Mouse (Mus musculus) layer of hippocampus, adult 2 months (tissue): ENCODE results near the gene 0610030E20Rik. TPM values are rescaled to one million over a fixed set of nuclear protein-coding genes. Genes with fewer than 3 reads are reported as not detected.

Experiments used
- DNase-seq, 2 experiments: peaks; one replicate each; pipeline ENCODE4 v3.0.0; 2022; ENCODE audit warnings: low spot score in 2 of 2
- H3K27ac ChIP-seq: fragments of 200-600 bp; 2 replicates; pipeline ENCODE4 v1.8.1; 2022
- H3K4me3 ChIP-seq: fragments of 200-600 bp; 2 replicates; pipeline ENCODE4 v1.8.1; 2022; ENCODE audit warnings: mild to moderate bottlenecking
- CTCF ChIP-seq: fragments of 200-600 bp; conservative IDR thresholded peaks from 2 replicates; pipeline ENCODE4 v1.8.1; 2022; ENCODE audit warnings: antibody characterized with exemption, mild to moderate bottlenecking, moderate library complexity
- total RNA-seq, 2 experiments: library from RNA; stranded (reverse); gene quantifications; 2 replicates each; pipeline ENCODE4 v1.2.3; 2021

The 0610030E20Rik gene
- total RNA-seq, 2 experiments from 2014 or later: 17.4 to 19.0 TPM

DNA sequence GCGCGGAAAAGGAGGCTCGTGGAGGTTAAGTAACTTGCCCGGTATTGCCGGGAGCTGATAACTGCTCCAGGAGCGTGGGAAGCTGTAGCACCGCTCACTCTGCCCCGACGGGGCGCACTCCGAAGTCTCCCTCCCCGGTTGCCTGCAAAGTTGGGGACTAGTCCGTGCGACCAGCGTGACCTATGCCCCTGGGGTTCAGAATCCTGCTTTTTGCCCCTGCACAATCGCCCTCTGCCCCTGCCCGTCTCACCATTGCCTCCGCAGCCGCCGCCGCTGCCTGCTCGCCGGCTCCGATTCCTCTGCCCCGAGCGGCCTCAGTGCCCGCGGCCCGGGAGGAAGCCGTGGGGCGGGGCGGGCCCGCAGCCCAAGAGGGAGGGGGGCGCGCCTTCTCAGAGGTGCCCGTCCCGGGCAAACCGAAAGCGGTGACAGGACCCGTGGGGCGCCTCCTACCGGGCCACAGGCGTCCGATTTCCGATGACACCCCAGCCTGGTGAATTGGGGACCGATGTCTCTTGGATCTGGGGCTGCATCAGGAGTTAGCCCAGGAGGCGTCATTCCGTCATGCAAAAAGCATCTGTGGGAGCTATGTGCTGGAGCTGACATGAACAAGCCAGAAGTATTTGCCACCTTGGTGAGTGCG lies 33.1 kb downstream of the 0610030E20Rik start, which contains the start of gene Vamp5:
Gene Vamp5 (minus strand): TSS at position 338 of the 640 bp plus-strand sequence.
- no peak for DNase-seq
- peak; percentile 68 for TF ChIP-seq CTCF
- Histone ChIP-seq H3K4me3 (peak within 1 kb of the TSS; percentile 59), H3K27ac (peak within 1 kb of the TSS; percentile 63; the same call in 1 of the 2 replicates)

DNA sequence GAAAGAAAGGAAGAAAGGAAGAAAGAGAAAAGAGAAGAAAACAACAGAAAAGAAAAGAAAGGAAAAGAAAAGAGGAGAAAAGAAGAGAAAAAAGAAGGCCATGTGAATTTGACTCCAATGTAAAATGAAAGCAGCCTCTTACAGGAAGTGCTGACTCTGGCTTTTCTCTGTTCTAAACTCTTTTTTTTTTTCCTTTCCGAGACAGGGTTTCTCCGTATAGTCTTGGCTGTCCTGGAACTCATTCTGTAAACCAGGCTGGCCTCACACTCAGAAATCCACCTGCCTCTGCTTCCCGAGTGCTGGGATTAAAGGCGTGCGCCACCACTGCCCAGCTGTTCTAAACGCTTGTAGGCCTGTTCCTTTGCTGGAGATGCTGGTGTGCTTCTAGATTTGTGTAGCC lies 35.4 kb downstream of the 0610030E20Rik start:
- no peak for DNase-seq
- no peak overlapping the region for H3K4me3 ChIP-seq
- H3K27ac ChIP-seq: no peak overlapping the region
- no peak for TF ChIP-seq CTCF

DNA sequence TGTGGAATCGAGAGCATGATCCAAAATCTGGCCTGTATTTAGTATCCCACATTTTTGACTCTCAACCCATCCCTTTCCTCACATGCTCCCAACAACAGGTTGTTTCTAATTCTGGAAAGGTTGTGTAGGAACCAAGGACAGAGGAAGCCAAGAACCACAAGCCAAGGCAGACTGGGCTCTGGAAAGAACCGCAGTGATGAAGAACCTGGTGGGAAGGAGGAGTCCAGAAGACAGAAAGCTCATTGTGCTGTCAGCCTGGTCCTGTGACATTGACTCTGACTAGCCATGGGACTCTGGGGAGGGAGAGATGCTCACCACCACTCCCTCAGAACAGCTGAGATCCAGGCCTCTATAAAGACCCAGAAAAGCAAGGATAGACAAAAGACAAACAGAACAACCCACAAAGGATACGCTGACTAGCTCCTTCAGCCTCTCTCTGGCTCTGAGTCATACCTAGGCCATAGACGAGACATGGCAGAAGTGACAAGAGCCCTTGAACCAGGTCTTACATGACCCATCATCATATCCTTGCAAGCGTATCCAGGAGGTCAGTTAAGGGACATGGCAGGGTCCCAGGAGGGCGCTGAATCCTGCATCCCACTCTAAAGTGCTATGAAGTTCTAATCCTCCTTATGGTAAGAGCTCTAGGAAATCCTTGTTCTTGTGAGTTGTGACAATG lies 36.2 kb downstream of the 0610030E20Rik start:
- TF ChIP-seq CTCF: no peak
- DNase-seq: no peak
- Histone ChIP-seq H3K27ac (no peak overlapping the region), H3K4me3 (no peak overlapping the region)

DNA sequence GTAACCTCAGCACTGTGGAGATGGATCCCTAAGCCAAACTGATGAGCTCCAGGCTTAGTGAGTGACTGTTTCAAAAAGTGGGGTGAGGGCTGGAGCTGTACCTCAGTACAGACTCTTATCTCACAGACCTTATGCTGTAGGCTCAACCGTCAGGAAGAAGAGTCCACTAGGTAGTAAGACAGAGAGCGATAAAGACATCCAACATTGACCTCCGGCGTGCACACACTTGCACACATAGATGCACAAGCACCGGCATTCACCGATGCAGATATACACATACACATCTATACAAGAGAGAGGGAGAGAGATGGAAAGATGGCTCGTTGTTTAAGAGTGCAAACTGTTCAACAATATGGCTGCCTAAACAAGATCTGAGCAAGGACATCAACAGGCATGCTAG lies 36.8 kb downstream of the 0610030E20Rik start:
- H3K27ac ChIP-seq: no peak overlapping the region
- no peak for DNase-seq
- H3K4me3 ChIP-seq: no peak overlapping the region
- TF ChIP-seq CTCF: no peak

DNA sequence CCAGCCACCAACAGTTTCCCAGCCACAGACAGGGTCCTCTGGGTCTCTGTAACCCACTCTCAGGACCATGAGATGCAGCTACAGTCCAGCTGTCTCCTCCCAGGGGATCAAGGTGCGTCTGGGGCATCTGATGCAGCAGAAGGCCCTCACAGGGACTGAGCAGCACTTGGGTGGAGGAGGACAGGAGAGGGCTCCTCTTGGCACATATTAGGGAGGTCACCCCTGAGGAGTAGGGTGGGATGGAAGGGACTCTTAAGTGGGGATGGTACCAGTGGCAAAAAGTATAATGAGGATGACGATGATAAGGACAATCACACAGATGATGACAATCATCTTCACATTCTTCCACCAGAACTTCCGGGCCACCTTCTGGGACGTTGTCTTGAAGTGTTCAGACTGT lies 38.1 kb downstream of the 0610030E20Rik start:
- H3K4me3 ChIP-seq: no peak overlapping the region
- H3K27ac ChIP-seq: no peak overlapping the region
- no peak for TF ChIP-seq CTCF

DNA sequence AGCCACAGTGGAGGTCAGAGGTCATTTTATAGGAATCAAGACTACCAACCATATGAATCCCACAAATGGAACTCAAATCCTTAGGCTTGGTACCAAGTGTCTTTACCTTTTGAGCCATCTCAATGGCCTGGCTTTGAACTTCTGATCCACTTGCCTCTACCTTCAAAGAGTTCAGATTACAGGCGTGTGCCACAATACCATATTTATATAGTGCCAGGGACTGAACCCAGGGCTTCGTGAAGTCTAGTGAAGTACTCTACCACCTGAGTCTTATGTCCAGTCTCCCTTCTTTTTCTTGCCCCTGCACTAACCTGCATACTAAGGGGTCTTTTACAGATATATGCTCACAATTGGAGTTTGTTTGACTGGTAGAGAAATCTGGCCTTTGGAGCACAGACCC lies 39.4 kb downstream of the 0610030E20Rik start:
- no peak for TF ChIP-seq CTCF
- no peak overlapping the region for H3K27ac ChIP-seq
- DNase-seq: no peak
- no peak overlapping the region for H3K4me3 ChIP-seq

More for the DNA sequence above, 38.1 kb downstream of the 0610030E20Rik start:
- no peak for DNase-seq

DNA sequence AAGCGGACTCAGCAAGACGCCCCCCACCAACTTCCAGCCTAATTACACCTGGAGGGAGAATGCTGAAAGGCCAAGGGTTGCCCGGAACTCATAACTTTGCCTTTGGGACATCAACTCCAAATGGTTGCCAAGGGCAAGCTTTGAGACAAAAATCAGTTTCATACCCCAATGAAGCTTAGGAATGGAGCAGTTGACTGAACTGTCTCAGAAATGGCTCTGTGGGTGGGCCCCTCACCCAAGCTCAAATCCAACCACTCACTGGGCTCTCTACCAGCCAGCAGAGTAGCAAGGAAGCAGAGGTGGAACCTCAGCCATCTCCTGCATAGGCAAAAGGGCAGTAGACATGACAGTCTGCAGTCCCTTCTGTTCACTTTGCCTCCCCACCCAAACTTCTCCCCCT lies 40.7 kb downstream of the 0610030E20Rik start:
- no peak for DNase-seq
- H3K27ac ChIP-seq: no peak overlapping the region
- no peak overlapping the region for H3K4me3 ChIP-seq
- TF ChIP-seq CTCF: no peak

DNA sequence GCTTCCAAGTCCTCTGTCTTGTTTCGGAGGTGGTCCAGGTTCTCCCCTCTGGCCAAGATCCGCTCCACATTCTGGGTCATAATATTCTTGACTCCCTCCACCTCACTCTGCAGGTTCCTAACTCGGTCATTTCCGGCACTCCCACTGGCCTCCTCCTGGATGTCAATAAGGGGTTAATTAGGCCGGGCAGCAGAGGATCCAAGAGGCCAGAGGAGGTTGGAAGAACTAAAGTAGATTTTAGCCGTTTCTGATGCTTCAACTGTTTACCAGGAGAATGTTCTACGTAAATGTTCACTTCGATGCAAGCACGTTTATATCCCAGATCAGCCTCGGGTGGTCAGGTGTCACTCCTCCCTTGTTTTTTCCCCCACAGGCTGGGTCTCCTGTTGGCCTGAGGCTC lies 41.1 kb downstream of the 0610030E20Rik start:
- no peak overlapping the region for H3K4me3 ChIP-seq
- no peak overlapping the region for H3K27ac ChIP-seq
- TF ChIP-seq CTCF: no peak
- DNase-seq: no peak

DNA sequence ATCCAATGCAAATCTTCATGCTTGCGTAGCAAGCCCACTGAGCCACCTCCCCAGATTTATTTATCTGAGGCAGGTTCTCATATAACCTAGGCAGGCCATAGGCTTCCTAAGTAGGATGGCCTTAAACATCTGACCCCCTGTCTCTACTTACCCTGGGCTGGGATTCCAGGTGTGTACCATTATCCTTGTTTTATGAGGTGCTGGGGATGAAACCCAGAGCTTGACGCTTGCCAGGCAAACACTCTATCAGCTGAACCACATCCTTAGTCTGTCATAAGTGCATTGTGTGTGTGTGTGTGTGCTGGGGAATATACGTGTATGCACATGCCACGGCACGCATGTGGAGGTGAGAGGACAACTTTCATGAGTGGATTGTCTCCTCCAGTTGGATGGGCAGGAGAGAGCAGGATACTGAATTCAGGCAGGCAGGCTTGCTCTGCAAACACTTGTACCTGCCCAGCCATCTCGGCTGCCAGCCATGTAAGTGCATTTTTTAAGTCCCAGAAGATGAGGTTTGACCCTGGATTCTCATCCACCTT lies 41.7 kb downstream of the 0610030E20Rik start:
- no peak overlapping the region for H3K4me3 ChIP-seq
- TF ChIP-seq CTCF: no peak
- no peak overlapping the region for H3K27ac ChIP-seq
- DNase-seq: no peak

DNA sequence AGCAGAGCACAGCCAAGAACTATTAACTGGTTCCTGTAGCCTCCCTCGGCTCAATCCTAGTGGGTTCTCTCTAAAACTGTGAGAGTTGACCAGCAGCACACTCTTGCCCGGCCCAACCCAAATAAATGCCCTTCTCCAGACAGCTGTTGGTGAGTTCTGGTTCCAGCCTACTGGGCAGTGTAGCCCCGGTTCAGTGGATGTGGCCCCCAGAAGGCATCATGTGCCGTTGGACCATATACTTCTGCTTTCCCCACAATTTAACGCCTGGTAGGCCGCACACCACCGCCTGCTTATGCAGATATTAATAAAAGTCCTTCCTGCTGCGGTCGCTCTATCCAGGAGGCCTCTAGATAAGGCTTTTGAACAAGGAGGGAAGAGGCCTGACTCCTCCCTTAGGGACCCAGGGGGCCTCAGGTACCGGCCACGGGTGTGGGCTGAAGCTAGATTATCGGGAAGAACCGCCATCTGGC lies 42.4 kb downstream of the 0610030E20Rik start:
- Histone ChIP-seq H3K27ac (peak overlapping the region; percentile 86), H3K4me3 (peak overlapping the region; percentile 63)
- DNase-seq: no peak
- TF ChIP-seq CTCF: no peak

DNA sequence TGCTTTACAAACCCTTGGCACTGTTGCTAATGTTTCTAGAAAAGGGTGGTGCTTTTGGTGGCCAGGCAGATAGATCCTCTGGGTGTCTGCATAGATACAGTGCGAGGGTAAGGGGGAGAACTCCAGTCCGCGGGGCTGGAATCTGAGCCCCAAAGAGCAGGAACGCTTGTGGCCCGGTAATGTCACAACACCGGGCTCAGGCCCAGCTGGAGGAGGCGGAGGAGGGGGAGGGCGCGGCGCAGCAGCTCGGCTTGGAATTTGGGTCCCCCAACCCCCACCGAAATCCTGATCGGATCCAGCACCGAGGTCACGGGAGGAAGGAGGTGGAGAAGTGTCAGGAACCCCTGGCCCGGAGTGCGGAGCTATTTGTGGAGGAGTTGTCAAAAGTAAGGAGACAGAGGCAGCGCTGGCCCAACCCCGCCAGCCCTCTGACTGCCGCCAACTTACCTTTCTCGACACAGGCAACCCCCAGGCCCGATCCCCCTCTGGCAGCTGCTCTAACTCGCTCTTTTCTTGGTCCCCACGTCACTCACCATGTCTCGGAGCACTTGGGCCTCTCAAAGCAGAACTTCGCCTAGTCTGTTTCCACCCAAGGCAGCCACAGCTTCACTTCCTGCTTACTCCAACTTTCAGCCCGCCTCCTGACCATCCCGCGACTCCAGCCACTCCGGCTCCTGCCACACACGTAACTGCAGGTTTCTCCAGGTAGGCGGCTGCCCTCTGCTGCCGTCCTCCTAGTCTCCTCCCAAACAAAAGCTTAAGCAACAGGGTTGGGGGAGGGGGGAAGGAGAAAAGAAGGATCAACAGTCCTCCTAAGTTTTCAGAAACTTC lies 43.0 kb downstream of the 0610030E20Rik start, which contains the start of gene Vamp8:
Gene Vamp8 (minus strand): TSS at position 763 of the 831 bp plus-strand sequence.
- Histone ChIP-seq H3K27ac (peak within 1 kb of the TSS; percentile 86), H3K4me3 (peak within 1 kb of the TSS; percentile 63)
- no peak for TF ChIP-seq CTCF
- DNase-seq: peak; percentile 43 to 46

DNA sequence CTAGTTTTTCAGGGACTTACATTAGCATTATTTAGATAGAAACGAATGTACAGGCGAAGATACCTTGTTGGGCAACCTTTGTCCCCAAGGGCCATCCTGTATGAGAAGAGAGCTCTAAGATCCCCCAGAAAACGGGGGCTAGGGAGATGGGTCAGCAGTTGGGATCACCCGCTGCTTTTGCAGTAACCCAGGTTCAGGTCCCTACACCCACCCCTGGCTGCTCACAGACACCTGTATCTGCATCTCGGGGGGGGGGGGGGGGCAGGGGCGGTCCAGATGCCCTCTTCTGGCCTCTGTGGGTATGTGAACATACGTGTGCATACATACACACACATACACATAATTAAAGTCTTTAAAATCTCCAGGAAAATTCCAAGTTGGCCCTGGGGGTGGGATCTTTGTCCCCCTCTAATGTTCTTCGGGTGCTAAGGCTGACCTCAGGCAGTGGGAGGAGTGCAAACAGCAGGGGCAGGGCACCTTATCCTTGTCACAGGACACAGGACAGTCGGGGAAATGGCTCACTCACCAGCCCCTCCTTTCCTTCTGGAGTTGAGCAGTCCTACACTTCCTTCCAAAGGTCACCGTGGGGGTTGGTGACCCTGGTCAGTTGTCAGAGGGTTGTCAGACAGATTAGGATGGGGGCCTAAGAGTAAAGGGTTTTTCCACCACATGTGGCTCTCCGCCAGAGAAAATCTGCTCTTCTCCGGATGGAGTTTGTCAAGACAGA lies 43.8 kb downstream of the 0610030E20Rik start:
- Histone ChIP-seq H3K4me3 (peak overlapping the region; percentile 63), H3K27ac (peak overlapping the region; percentile 86)
- no peak for TF ChIP-seq CTCF
- DNase-seq: no peak
